Mouse (Mus musculus): ENCODE results near the gene Cope. TPM values are rescaled to one million over a fixed set of nuclear protein-coding genes. Genes with fewer than 3 reads are reported as not detected.

The Cope gene
- total RNA-seq, 2 experiments from 2014 or later, result 203 to 216 TPM

DNA sequence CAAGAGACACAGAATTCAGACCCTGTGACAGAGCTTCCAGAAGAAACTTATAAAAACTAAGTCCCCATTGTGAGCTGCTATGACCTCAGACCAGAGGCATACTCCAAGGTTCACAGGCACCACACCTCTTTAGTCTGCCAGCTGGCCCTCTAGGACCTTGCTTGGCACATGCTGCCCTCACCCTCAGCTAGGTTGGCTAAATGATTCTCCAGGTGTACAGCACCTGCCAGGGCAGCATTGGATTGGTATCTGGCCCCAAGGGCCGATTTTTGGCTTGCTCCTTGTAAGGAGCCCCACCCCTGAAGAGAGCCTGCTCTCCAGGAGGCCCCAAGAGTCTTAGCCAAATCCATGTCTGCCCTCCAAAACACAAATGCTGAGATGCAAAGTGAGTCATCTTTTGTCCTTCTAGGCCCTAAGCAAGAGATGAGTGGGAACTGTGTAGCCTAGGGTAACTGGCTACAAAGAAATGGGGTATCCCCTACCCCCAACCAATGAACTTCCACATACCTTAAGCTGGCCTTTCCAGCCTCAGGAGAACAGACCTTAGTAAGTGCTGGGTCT lies 45.6 kb downstream of the Cope start:
- no peak for DNase-seq

DNA sequence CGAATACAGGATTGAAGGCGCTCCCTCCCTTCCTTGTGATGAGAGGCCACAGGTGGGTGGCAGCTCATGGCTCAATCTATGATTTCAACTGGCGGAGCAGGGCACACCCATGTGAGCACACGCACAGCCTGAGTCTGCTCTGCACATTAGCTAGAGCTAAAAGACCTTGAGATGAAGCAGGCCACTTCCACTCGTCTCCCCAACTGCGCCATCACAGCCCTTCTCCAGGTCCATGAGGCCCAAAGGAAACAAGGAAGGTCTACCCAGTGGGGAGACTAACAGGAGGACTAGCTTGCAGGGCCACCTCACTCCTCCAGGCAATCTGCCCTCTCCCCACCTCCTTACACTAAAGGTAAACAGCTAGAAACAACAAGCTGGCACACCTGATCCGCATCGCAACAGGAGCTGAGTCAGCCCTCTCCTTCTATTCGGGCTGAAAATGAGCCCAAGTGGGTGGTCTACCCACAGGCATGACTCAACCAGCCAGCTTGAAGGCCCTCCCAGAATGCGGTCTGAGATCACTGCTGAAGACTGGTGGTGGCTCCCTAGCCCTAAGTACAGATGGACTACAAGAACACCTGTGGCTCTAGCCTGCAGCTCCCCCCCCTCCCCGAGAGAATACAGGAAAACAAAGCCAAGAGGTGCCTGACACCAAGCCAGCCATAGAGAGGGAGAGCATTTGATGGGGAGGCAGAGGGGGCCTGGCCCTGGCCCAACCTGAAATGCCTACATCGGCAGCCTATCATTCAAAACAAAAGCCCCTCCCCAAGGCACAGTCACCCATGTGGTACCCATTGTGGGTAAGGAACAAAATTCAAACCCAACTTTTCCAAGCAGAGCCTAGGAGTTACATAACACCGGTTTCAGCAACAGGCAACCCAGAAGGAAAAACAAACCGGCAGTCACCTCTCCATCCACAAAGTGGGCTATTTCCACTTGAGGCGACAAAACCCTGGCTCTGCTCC lies 49.0 kb downstream of the Cope start:
- no peak for DNase-seq

DNA sequence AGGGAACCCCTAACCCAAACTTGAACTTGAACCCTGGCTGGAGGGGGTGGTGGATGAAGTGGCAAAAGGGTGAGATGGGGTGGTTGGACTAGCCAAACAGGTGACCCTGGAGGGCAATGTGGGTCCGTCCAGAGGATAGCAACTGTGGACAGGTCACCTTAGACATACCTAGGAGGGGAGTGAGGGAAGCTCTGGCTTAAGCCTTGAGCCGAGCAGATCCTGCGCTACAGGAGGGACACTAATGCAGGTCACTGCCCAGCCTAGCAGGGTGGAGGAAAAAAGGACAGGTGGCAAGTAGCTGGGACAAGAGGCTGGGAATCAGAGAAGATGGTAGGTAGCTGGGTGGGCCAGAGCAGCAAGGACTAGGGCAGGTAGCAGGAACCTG lies 49.7 kb downstream of the Cope start:
- DNase-seq, result no peak

DNA sequence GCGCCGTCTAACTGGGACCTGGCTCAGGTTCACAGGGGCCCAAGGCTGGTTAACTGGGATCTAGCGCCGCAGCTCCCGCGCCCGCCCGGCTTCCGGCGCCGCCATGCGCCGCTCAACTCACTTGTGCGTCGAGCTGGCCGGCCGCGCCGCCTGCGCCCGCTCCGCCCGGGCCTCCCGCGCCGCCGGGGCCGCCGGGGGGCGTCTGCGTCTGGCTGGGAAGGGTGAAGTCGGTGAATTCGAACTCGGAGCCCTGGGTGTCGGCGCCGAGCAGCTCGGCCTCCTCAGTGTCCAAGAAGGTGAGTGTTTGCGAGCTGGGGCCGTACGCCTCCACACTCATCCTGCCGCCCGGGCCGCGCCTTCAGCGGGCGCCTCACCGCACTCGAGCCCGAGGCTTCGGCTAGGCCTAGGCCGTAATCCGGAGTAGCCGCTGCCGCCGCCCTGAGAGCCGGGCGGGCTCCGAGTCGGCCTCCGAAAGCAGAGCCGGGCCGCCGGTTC lies 50.4 kb downstream of the Cope start:
- no peak for DNase-seq

DNA sequence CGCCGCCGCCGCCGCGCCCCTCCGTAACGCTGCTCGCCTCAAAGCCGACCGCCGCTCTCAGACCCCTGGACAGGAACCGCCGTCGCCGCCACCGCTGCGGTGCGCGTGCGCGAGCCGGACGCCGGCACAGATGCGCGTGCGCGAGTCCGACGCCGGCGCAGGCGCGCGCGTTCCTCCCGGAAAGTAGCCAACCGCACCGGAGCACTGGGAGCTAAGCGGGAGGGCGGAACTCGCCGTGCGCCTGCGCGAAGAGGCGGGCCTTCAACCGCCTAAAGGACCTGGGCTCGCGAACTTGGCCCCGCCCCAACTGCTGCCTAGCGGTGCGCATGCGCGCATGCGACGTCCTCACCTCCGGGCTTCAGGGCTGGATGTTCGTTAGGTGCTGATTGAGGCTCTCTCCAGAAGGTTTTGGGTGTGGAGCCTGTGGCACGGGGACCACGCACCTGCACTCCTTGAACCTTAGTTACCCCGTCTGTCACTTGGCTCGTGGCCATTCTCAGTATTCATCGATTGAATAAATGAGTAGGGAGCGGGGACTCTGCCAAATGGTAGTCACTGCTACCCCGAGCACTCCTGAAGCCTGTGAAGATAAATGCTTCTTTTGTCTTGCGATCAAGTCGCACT lies 51.0 kb downstream of the Cope start, which contains the start of gene Upf1:
Gene Upf1 (minus strand): TSS at position 85 of the 624 bp plus-strand sequence.
- DNase-seq, result peak; percentile 100

DNA sequence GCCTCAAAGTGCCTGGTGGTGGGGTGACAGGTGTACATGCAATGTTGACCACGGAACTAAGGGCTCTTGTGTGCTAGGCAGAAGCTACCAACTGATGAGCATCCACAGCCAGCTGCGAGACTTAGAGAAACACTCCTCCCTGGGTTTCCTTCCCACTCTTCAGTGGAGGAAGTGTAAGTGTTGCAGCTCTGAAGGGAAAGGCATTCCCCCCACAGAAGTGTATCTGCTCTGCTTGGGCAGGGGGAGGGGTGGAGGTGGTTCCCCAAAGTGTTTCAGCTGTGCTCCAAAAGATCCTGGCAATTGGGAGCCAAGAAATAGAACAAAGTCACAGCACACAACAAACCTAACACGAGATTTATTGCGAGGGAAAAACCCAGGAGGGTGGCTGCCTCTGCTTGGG lies 51.7 kb downstream of the Cope start:
- no peak for DNase-seq

DNA sequence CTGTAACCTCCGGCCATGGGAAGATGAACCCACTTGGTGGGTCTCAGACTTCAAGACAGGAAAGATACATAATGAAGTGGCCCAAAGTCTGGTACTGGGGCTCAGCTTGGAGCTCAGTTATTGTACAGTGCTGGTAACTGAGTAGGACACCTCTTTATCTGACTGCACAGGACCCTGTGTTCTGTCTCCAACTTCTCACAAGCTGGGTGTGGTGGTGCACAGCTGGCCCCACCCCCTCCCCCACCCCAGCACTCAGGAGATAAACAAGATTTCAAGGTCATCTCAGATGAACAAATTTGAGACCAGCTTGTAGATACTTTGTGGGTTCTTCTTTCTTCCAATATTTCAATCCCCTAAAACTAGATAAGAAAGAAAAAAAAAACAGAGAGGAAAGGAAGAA lies 53.8 kb downstream of the Cope start:
- no peak for DNase-seq

DNA sequence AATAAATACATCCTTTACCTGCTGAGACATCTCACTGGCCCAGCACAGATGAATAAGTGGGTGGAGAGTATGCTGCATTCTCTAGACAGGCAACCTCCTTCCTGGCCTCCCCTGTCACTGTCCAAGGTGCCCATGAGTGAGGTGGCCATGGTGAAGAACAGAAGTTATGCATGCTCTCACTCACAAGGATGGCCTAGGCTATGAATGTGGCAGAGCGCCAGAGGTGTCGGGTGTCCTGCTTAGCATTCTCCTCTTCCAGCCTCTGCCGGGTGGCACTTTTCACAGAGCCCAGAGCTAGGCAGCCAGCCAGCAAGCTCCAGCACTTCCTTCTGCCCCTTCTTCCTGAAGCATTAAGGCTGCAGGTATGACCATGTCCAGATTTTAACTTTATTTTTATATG lies 57.1 kb downstream of the Cope start:
- DNase-seq, result peak; percentile 42

DNA sequence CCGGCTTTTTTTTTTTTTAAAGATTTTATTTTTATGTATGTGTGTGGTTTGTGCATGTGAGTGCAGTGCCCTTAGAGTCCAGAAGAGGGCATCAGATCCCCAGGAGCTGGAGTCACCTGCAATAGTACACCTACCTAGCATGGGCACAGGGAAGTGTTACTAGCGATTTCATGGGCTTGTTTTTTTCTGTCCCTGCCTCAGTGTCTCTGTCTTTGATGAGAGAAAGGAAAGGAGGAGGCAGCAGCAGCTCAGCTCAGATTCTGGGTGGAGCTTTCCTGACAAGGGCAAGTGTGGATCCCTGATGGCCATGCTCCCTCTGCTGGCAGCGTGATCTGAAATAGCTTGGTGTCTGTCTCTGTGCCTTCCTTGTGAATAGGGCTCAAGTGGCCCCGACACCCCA lies 58.5 kb downstream of the Cope start:
- DNase-seq, result peak; percentile 35

DNA sequence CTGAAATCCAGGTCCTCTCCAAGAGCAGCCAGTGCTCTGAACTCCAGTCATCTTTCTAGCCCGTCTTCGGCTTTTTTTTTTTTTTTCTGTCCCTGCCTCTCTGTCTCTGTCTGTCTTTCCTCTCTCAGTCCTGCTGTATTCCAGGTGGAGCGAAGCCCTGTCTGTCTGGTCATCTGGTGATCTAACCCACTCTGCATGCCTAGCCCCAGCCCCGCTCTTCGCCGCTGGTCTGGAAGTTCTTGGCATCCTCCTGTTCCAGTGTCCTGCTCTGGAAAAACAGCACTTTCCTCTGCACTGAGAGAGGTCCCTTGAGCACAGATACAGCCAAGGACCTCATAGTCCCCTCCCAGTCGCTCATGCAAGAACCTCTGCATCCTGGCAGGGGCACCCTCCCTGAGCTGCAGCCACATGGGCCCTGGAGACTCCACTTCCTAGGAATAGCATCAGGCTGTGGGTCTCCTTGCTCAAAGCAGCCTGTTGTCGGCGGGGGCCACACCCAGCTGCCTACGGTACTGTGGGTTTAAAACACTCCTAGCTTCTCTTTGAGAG lies 59.2 kb downstream of the Cope start:
- DNase-seq, result peak; percentile 59

Other genes with a start within 250 kb of the Cope start
- 1 to 10 TPM; 4.3 to 9.3 TPM for gene Tm6sf2, start 229.6 kb upstream of the Cope start, total RNA-seq (2021)
- under 1 TPM; 0.24 to 0.36 TPM for gene Hapln4, start 219.1 kb upstream of the Cope start, total RNA-seq (2021)
- 1 to 10 TPM in 1 of 2 experiments, under 1 TPM in 1; 0.81 to 1.2 TPM for gene Ncan, start 181.6 kb upstream of the Cope start, total RNA-seq (2021)
- 10 to 100 TPM; 15.7 to 16.1 TPM for gene Nr2c2ap, start 171.2 kb upstream of the Cope start, total RNA-seq (2021)
- 10 to 100 TPM; 18.0 to 23.9 TPM for gene Rfxank, start 163.4 kb upstream of the Cope start, total RNA-seq (2021)
- 10 to 100 TPM; 45.0 to 48.5 TPM for gene Borcs8, start 163.0 kb upstream of the Cope start, total RNA-seq (2021)
- gene Mef2b, start 162.8 kb upstream of the Cope start, total RNA-seq (2021), result under 1 TPM; 0.36 to 0.54 TPM
- 10 to 100 TPM; 43.1 to 47.0 TPM for gene Tmem161a, start 130.2 kb upstream of the Cope start, total RNA-seq (2021)
- gene Slc25a42, start 90.2 kb upstream of the Cope start, total RNA-seq (2021), result 100 to 1,000 TPM; 124 to 184 TPM
- 10 to 100 TPM; 28.9 to 48.5 TPM for gene Sugp2, start 68.3 kb upstream of the Cope start, total RNA-seq (2021)
- gene Armc6, start 68.1 kb upstream of the Cope start, total RNA-seq (2021), result 10 to 100 TPM; 11.2 to 13.2 TPM
- 10 to 100 TPM; 23.8 to 33.3 TPM for gene Homer3, start 19.7 kb upstream of the Cope start, total RNA-seq (2021)
- gene Ddx49, start within 50 bp of the Cope start, total RNA-seq (2021), result 10 to 100 TPM; 63.4 to 67.7 TPM
- gene Cers1, start 13.3 kb downstream of the Cope start, total RNA-seq (2021), result 1 to 10 TPM; 2.3 to 3.7 TPM
- 1 to 10 TPM in 1 of 2 experiments, under 1 TPM in 1; 0.88 to 1.2 TPM for gene Gdf1, start 27.3 kb downstream of the Cope start, total RNA-seq (2021)
- 10 to 100 TPM; 49.1 to 51.4 TPM for gene Upf1, start 50.8 kb downstream of the Cope start, total RNA-seq (2021)
- 1 to 10 TPM in 1 of 2 experiments, under 1 TPM in 1; 0.97 to 2.0 TPM for gene Comp, start 71.0 kb downstream of the Cope start, total RNA-seq (2021)
- 10 to 100 TPM; 14.1 to 19.4 TPM for gene Crtc1, start 137.1 kb downstream of the Cope start, total RNA-seq (2021)
- 10 to 100 TPM; 14.0 to 15.1 TPM for gene Klhl26, start 174.4 kb downstream of the Cope start, total RNA-seq (2021)
- gene Tmem59l, start 184.8 kb downstream of the Cope start, total RNA-seq (2021), result 1 to 10 TPM; 2.9 to 4.5 TPM
- under 1 TPM; 0.21 to 0.42 TPM for gene Crlf1, start 190.6 kb downstream of the Cope start, total RNA-seq (2021)
- gene Rex1bd, start 204.2 kb downstream of the Cope start, total RNA-seq (2021), result 100 to 1,000 TPM; 121 to 130 TPM
- 1,000 to 10,000 TPM; 1,751 to 1,916 TPM for gene Uba52, start 208.3 kb downstream of the Cope start, total RNA-seq (2021)
- gene Fkbp8, start 225.2 kb downstream of the Cope start, total RNA-seq (2021), result 100 to 1,000 TPM; 226 to 250 TPM
- gene Kxd1, start 225.4 kb downstream of the Cope start, total RNA-seq (2021), result 10 to 100 TPM; 84.0 to 97.4 TPM
- gene Ell, start 236.9 kb downstream of the Cope start, total RNA-seq (2021), result 10 to 100 TPM; 22.2 to 26.3 TPM